Mouse (Mus musculus): ENCODE results near the gene Ipo11.
A peak's percentile ranks its signal among the peaks of the same experiment; 100 is the strongest.

The Ipo11 gene

GRCm38 (mm10) chr13:106894284-106894683 lies 42.5 kb downstream of the Ipo11 start:
- DNase-seq = peak; percentile 5 to 50

- DNase-seq = no peak
Observed at GRCm38 (mm10) chr13:106893701-106894100, 43.1 kb downstream of the Ipo11 start.

- no peak for DNase-seq
Observed at GRCm38 (mm10) chr13:106893196-106893595, 43.6 kb downstream of the Ipo11 start.

- no peak for DNase-seq
Observed at GRCm38 (mm10) chr13:106887364-106887763, 49.4 kb downstream of the Ipo11 start.

GRCm38 (mm10) chr13:106884249-106884648 lies 52.5 kb downstream of the Ipo11 start:
- no peak for DNase-seq

GRCm38 (mm10) chr13:106876278-106876677 lies 60.5 kb downstream of the Ipo11 start:
- peak in 1 of 2 experiments; percentile 22 for DNase-seq

- no peak for DNase-seq
Observed at GRCm38 (mm10) chr13:106865547-106865946, 71.2 kb downstream of the Ipo11 start.

GRCm38 (mm10) chr13:106858779-106859178 lies 78.0 kb downstream of the Ipo11 start:
- DNase-seq = no peak

- DNase-seq = no peak
Observed at GRCm38 (mm10) chr13:106856556-106856955, 80.2 kb downstream of the Ipo11 start.

GRCm38 (mm10) chr13:106847534-106847933 lies 89.2 kb downstream of the Ipo11 start:
- DNase-seq = no peak

GRCm38 (mm10) chr13:106844928-106845327 lies 91.8 kb downstream of the Ipo11 start:
- DNase-seq = no peak

GRCm38 (mm10) chr13:106842542-106842941 lies 94.2 kb downstream of the Ipo11 start:
- DNase-seq = no peak

GRCm38 (mm10) chr13:106838778-106839177 lies 98.0 kb downstream of the Ipo11 start:
- no peak for DNase-seq

GRCm38 (mm10) chr13:106836527-106836879 lies 100.3 kb downstream of the Ipo11 start:
- no peak for DNase-seq

GRCm38 (mm10) chr13:106835844-106836526 lies 100.8 kb downstream of the Ipo11 start:
- peak; percentile 47 to 86 for DNase-seq

- DNase-seq = no peak
Observed at GRCm38 (mm10) chr13:106830029-106830428, 106.7 kb downstream of the Ipo11 start.

GRCm38 (mm10) chr13:106829327-106829997 lies 107.3 kb downstream of the Ipo11 start:
- DNase-seq = no peak

GRCm38 (mm10) chr13:106825618-106826017 lies 111.1 kb downstream of the Ipo11 start:
- DNase-seq = no peak

GRCm38 (mm10) chr13:106823875-106824191 lies 112.9 kb downstream of the Ipo11 start:
- DNase-seq = no peak

GRCm38 (mm10) chr13:106823121-106823874 lies 113.5 kb downstream of the Ipo11 start:
- DNase-seq = no peak

- DNase-seq = peak in 1 of 2 experiments; percentile 11
Observed at GRCm38 (mm10) chr13:106820149-106820548, 116.6 kb downstream of the Ipo11 start.

GRCm38 (mm10) chr13:106819749-106820148 lies 117.0 kb downstream of the Ipo11 start:
- DNase-seq = no peak

- no peak for DNase-seq
Observed at GRCm38 (mm10) chr13:106817066-106817465, 119.7 kb downstream of the Ipo11 start.

- no peak for DNase-seq
Observed at GRCm38 (mm10) chr13:106813519-106813918, 123.2 kb downstream of the Ipo11 start.

All from kidney, postnatal 36 days (tissue).